Mouse (Mus musculus): ENCODE results near the gene Stap2. TPM values are rescaled to one million over a fixed set of nuclear protein-coding genes. Genes with fewer than 3 reads are reported as not detected.

The Stap2 gene
- 1 to 10 TPM; 2.5 to 3.0 TPM for total RNA-seq (2021)
- long read RNA-seq, experiment 1, partial matches to known transcripts: 0 of 4 reads
- long read RNA-seq, experiment 1, other reads (novel, unspliced or antisense): 1 of 4 reads
- long read RNA-seq, experiment 2, partial matches to known transcripts: 1 of 1 reads
- long read RNA-seq, experiment 2, other reads (novel, unspliced or antisense): 0 of 1 reads

DNA sequence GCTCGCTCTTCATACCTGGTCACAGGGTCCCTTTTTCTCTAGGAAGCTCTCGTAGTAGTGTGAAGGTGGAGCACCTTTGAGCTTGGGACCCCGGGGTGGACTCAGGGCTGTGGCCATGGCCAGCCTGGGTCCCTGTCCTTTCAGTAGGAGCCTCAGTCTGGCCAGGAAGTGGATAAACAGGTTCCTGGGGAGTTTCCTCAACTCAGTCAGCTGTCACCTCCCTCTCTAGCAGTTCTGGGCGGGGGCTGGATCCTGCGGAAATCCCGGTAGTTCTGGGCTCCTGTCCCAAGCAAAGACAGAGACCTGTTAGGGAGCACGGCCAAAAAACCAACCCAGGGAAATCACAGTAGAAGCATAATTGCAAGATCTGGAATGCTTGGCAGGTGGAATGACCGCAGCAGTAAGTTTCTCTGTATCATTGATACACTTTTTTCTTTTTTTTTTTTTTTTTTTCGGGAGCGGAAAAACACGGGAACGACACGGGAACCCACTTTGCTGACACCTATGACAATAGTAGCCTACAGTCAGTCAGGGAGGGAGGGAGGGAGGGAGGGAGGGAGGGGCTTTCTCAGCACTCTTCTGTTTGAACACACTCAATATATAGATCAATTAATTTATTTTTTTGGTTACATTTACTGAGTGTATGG is at the start of gene Stap2, which contains the start of gene Mpnd:
TSS of gene Stap2 (minus strand) at position 170 of the 647 bp plus-strand sequence.
TSS of gene Mpnd (plus strand) at position 297 of the 647 bp plus-strand sequence.
- DNase-seq: no peak
- intact Hi-C loops (cut with DNase I): no loop called here

DNA sequence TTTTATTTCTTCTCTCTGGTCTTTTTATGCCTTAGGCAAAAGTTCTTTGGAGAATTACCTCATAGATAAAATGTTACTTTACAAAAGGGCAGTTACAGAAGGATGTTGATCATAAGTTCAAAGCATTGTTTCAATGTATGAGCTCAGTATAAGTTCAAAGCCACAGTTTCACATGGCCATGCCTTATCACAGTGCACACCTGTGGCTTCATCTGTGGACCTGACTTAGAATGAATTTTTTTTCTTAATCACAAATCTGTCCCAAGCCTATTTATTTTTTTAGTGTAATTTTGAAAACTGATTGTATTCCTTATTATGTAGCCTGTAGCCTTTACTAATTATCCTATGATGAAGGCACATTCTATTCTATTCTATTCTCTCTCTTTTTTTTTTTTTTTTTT is 49.6 kb upstream of the Stap2 start:
- DNase-seq: no peak
- intact Hi-C loops (cut with DNase I): no loop called here

DNA sequence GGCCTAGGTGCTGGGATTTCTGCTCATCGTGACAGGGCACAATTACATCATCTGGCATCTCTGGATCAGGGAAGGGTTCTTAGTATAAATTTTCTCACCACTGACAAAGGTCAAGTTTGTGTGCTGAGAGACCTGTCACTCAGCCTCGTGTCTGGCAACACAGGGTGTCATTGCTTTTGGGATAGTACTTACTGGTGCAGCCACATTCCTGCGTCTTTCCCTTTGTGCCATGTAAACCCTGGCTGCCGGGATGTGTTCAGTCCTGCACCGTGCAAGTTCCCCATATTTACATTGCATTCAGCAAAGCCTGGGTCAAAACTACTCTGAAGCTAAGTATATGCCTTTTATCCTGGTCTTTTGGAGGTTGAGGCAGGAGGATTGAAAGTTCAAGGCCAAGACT is 46.0 kb upstream of the Stap2 start:
- intact Hi-C loops (cut with DNase I): no loop called here
- DNase-seq: no peak

DNA sequence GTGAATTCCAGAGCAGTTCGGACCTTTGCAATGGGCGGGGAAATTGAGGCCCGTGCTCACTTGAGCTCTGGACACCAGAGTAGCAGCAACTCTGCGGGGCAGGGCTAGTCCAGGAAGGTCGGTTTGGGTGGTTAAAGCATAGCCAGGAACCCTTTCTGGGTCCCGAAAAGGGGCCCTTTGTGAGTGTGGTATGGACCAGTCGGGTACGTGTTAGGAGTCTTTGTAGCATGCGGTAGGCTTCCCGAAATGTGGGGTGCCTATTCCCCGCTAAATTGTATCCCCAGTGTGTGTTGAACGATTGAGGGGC is 35.4 kb upstream of the Stap2 start:
- DNase-seq: no peak
- intact Hi-C loops (cut with DNase I): no loop called here

DNA sequence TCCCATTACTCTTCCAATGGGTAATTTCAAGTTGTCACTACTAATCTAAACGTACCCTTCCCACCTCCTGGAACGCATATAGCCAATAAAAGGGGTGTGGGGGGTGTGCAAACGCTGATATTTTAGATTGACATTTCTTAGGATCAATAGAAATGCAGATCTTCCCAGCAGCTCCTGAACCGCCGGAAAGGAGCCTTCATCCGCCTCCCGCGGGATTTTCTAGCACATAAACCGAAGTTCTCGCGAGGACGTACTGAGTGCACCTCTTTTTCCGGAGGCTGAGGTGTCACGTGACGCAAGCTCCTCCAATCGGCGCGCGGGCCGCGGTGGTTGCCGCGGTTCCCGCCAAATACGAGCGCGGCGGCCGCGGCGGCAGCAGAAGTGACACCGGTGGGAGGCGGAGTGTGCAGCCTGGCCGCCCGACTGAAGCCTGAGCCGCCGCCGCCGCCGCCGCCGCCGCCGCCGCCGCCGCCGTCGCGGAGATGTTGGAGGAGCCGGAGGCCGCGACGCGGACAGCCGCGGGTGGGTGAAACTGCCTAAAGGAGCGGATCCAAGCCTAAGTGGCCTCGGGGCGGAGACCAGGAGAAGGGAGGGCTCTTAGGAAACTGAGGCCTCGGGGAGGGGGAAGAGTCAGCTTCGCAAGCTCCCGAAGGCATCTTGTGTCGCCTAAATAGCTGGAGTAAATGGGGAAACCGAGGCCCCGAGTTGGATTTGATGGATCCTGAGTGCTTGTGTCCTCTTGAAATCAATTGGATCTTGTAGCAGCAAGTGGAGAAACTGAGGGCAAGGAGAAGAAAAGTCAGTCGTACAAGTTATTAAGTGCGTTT is 34.9 kb upstream of the Stap2 start, which contains the start of gene Chaf1a:
TSS of gene Chaf1a (plus strand) at position 410 of the 827 bp plus-strand sequence.
- intact Hi-C loops (cut with DNase I): no loop called here
- peak; percentile 89 to 95 for DNase-seq

GRCm38 (mm10) chr17:56039345-56039744 is 34.0 kb upstream of the Stap2 start:
- intact Hi-C loops (cut with DNase I): loop anchor here (5.0 kb wide), 1 partner anchor 33 kb away; no protein-coding TSS in a partner anchor
- DNase-seq: no peak

DNA sequence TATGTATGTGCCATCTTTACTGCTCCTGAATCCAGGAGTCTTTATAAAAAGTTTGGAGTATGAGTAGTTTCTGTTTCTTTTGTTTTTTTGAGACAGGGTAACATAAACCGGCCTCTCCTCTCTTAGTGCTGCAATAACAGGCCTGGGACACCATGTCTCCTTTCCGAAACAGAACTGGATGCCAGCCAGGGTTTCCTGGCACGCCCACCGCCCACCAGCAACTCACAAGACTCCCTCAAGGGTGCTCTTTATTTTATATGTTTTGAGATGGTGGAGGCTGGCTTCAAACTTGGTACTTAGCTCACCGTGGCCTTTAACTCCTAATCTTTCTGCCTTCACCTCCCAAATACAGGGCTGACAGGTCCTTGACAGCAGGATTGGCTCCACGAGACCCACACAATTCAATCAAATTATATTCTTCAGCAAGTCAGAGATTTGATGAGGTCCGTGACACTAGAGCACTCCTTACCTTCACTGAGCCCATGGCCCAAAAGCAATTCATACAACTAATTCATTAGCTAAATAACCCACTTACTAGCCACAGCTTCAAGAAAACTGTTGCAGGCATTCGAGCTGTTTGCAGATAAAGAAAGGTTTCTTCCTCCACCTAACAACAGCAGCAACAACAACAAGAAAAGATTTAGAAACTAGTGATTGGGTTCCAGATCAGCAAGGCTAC is 33.3 kb upstream of the Stap2 start:
- intact Hi-C loops (cut with DNase I): loop anchor here (5.0 kb wide), 1 partner anchor 34 kb away; no protein-coding TSS in a partner anchor
- DNase-seq: no peak

DNA sequence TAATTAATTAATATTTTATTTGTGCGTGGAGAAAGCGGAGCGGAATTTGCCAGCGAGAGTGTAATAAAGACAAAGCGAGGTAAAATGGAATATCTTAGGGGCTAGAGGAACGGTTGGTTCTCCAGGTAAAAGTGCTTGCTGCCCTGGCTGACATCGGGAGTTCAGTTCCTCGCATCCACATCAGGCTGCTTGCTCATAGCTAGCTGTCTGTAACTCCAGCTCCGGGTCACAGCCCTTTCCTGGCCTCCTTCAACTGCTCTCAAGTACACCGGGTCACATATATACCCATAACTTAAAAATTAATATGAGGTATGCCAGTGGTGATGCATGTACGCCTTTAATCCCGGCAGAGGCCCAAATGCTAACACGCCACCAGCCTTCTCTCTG is 31.5 kb upstream of the Stap2 start:
- no peak for DNase-seq
- intact Hi-C loops (cut with DNase I): loop anchor here (5.0 kb wide), 1 partner anchor 35 kb away; no protein-coding TSS in a partner anchor

DNA sequence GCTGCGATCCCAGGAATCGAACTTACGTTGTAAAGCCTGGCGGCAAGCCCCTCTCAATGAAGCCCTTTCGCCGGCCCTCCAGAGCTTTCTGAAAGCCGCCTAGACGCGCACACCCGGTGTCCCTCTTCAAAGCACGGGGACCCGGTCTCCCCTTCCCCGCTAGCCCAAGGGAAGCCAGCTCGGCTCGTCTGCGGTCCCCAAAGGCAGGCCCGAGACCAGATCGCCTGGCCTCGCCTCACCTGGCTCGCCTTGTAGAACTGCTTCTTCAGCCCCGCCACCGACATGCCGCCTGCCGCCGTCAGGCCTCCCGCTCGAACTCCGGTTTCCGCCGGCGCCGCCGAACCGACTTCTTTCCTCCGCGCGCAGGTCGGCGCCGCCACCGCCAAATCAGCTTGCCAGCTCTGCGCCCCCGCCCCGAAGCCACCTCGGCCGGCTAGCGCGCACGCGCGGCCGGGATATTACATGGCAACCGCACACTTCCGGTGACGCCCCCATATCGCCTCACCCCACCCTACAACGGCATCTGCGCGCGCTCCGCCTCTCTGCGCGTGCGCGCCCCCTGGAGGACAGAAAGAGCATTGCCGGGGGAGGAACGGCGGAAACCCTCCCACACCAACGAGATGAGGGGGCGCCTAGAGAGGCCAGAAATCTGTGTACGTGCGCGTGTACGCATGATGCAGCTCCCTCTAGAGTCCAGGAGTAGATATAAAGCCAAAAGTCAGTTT is 31.0 kb upstream of the Stap2 start, which contains the start of gene Sh3gl1:
TSS of gene Sh3gl1 (minus strand) at position 460 of the 725 bp plus-strand sequence.
- peak; percentile 98 to 99 for DNase-seq
- intact Hi-C loops (cut with DNase I): loop anchor here (5.0 kb wide), 1 partner anchor 36 kb away; no protein-coding TSS in a partner anchor

GRCm38 (mm10) chr17:56035216-56035615 is 29.8 kb upstream of the Stap2 start:
- intact Hi-C loops (cut with DNase I): loop anchor here (5.0 kb wide), 1 partner anchor 37 kb away; no protein-coding TSS in a partner anchor
- no peak for DNase-seq

- DNase-seq: no peak
- intact Hi-C loops (cut with DNase I): loop anchor here (5.0 kb wide), 1 partner anchor 38 kb away; no protein-coding TSS in a partner anchor
Measured at GRCm38 (mm10) chr17:56034726-56035100, 29.3 kb upstream of the Stap2 start.

- intact Hi-C loops (cut with DNase I): no loop called here
- peak in 1 of 2 experiments; percentile 60 for DNase-seq
Measured at GRCm38 (mm10) chr17:56034040-56034725, 28.8 kb upstream of the Stap2 start.

DNA sequence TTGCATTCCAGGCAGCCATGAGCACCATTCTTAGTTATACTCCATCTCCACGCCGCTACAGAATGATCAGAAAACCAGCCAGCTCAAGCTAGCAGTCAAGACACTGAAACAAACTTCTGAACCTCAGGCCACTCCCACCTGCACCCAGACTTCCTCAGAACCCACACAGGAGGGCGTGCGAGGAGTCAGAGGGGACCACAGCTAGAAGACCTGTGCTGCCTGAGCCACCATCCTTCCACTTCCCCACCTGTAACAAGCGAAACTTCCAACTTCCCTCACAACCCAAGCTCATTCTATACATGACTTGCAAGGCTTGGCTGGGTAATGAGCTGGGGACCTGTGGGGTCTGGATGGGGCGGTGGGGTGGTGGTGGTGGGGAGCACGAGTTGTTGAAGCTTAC is 27.4 kb upstream of the Stap2 start:
- intact Hi-C loops (cut with DNase I): no loop called here
- DNase-seq: no peak

DNA sequence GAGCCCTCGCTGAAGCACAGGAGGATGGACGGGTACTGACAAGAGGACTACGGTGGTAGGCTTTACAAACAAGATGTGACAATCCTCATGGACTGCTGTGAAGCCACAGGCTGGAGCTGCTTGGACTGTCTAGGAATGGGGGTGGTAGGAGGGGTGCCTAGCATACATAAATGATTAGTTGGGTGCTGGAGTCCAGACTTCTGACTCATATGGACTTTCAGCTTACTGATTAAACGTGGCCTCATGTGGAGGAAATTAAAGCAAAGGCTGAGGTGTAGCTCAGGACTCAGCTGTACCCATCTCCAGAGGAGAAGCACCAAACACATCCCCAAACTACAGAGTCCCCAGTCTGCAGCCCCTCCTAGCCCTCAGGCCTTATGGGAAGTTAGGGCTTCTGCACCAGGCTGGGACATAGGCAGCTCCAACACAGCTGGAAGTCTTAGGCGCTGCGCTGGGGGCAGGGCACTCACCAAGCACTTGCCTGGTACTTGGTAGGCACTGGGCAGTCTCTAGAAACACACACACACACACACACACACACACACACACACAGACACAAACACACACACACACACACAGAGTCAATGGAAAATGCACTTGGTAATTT is 26.8 kb upstream of the Stap2 start:
- no peak for DNase-seq
- intact Hi-C loops (cut with DNase I): no loop called here

GRCm38 (mm10) chr17:56031431-56031830 is 26.0 kb upstream of the Stap2 start:
- DNase-seq: no peak
- intact Hi-C loops (cut with DNase I): no loop called here

GRCm38 (mm10) chr17:56030919-56031318 is 25.5 kb upstream of the Stap2 start:
- intact Hi-C loops (cut with DNase I): no loop called here
- no peak for DNase-seq

DNA sequence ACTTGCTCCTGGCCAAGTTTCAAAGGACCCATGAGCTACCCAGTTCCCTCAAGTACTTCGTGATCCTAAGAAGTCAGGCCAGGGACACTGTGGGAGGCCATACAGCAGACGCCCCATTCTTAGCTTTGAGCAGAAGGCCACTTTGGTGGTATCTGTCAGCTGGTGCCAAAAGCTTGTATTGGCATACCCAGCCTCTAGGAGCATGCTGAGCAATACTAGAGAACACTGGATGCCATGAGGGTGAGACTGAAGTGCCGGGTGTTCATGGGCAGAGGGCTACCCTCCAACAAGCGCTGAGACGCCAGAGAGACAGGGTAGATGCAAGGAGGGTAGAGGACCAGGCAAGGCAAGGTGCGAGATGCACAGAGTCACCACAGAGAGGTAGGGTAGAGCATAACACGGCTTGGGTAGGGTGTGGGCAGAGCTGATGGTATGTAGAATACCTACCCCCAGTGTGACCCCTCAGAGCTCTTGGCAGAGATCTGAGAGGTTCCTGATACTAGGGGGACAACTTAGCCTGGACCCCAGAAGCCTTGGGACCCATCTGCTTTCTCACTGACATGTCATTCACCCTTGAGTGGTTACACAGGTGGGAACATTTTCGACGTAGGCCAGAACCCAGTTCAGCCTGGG is 25.0 kb upstream of the Stap2 start:
- DNase-seq: no peak

GRCm38 (mm10) chr17:56027801-56028441 is 22.5 kb upstream of the Stap2 start:
- peak in 1 of 2 experiments; percentile 34 for DNase-seq
- intact Hi-C loops (cut with DNase I): no loop called here

More for the DNA sequence above, 25.0 kb upstream of the Stap2 start:
- intact Hi-C loops (cut with DNase I): no loop called here
